Mouse (Mus musculus): ENCODE data around the gene Lcorl.

- TF ChIP-seq POLR2A (IDR thresholded peaks at IDR 0.05; ENCODE audit: control insufficient read depth, low read depth, low read length) (no peak), CTCF (IDR thresholded peaks at IDR 0.05; ENCODE audit: control insufficient read depth, insufficient read depth, insufficient replicate concordance, low read depth, low read length) (no peak)
These were observed 65.6 kb downstream of the Lcorl start for GRCm38 (mm10) chr5:45791864-45792263.
